26 mouse cellular contexts compared by ENCODE assay signal in genomic region chr7:27281717-27282116, GRCm38 (mm10). TPM values are rescaled to one million over a fixed set of nuclear protein-coding genes. Genes with fewer than 3 reads are reported as not detected.
DNase-seq lines count a peak whose midpoint lies in the region; ATAC-seq and TF ChIP-seq lines count a peak whose summit lies in the region.
"Had no signal": no experiment of that assay in that cellular context is flagged by ENCODE, and none has a peak within 500 bp of the region (broad histone marks: within the 10 kb centered on the region; RNA-seq: fewer than 3 reads in every experiment).

No protein-coding gene starts in this region.

- no peak for TF ChIP-seq CTCF in kidney, postnatal 0 days (IDR thresholded peaks at IDR 0.05; ENCODE audit: low read depth)
- no peak for TF ChIP-seq CTCF in intestine, postnatal 0 days (IDR thresholded peaks at IDR 0.05; ENCODE audit: low read depth)

- WGBS in kidney, embryonic 14.5 days: 58% methylated on average over 13 of the region's 13 CpGs
- WGBS in kidney, postnatal 0 days: 45% methylated on average over 13 of the region's 13 CpGs
- WGBS in intestine, embryonic 14.5 days: 65% methylated on average over 13 of the region's 13 CpGs
- 37% methylated on average over 13 of the region's 13 CpGs for WGBS in intestine, postnatal 0 days

- H3K4me1 ChIP-seq in kidney, embryonic 14.5 days (ENCODE audit: control insufficient read depth, insufficient read depth, low read length): peaks cover 8% of the 10 kb centered on the region
- H3K4me1 ChIP-seq in kidney, postnatal 0 days (replicated peaks; ENCODE audit: insufficient read depth, low read length): peaks cover 9% of the 10 kb centered on the region; the same call in 1 of the 2 replicates
- H3K4me1 ChIP-seq in intestine, embryonic 14.5 days (replicated peaks; ENCODE audit: control insufficient read depth, insufficient read depth, low read length): peaks cover 11% of the 10 kb centered on the region
- peaks cover 3% of the 10 kb centered on the region; the same call in 1 of the 2 replicates for H3K4me1 ChIP-seq in intestine, postnatal 0 days (replicated peaks; ENCODE audit: control insufficient read depth, insufficient read depth, low read length)

- H3K9me3 ChIP-seq in kidney, embryonic 14.5 days (ENCODE audit: control insufficient read depth, low read length): no peaks in the 10 kb centered on the region
- H3K9me3 ChIP-seq in kidney, postnatal 0 days (replicated peaks; ENCODE audit: low read length): no peaks in the 10 kb centered on the region
- H3K9me3 ChIP-seq in intestine, embryonic 14.5 days (ENCODE audit: control insufficient read depth, low read length): no peaks in the 10 kb centered on the region
- no peaks in the 10 kb centered on the region for H3K9me3 ChIP-seq in intestine, postnatal 0 days (ENCODE audit: control insufficient read depth)
- H3K9me3 ChIP-seq: forebrain, embryonic 10.5 days; forebrain, embryonic 13.5 days; heart, embryonic 13.5 days had no signal

- no peak for DNase-seq in kidney, adult 8-10 months
- no peak for DNase-seq in kidney, postnatal 0 days (ENCODE audit: low spot score)
- DNase-seq in kidney, postnatal 25 days: no peak
- no peak for DNase-seq in intestine, embryonic 14.5 days (ENCODE audit: low spot score)
- DNase-seq in embryo, embryonic 10.5 days (ENCODE audit: low spot score): no peak
- DNase-seq: adrenal gland, adult 8-10 months; adrenal gland, postnatal 25 days; B cell, adult 2 months; cerebellum, adult 11-12 months; cerebellum, adult 8-10 months; cerebellum, postnatal 10 days; cerebellum, postnatal 36 days; gastrocnemius, adult 2 months; gastrocnemius, postnatal 14 days; heart, adult 18-20 months; heart, postnatal 14 days; heart, postnatal 4 days had no signal

- peaks cover 40% of the 10 kb centered on the region for H3K36me3 ChIP-seq in kidney, embryonic 14.5 days (ENCODE audit: control insufficient read depth, insufficient read depth, low read length)
- 0 out of 2 replicates have a peak, but pooled peaks cover 17% of the 10 kb centered on the region for H3K36me3 ChIP-seq in kidney, postnatal 0 days (ENCODE audit: insufficient read depth, low read length)
- peaks cover 45% of the 10 kb centered on the region for H3K36me3 ChIP-seq in intestine, embryonic 14.5 days (ENCODE audit: control insufficient read depth, insufficient read depth, low read length)
- H3K36me3 ChIP-seq in intestine, postnatal 0 days (ENCODE audit: control insufficient read depth, insufficient read depth): peaks cover 14% of the 10 kb centered on the region; the same call in 1 of the 2 replicates

- ATAC-seq in kidney, embryonic 14.5 days (ENCODE audit: low FRiP score, low TSS enrichment): peak; percentile 13; the same call in 1 of the 2 replicates
- ATAC-seq in kidney, postnatal 0 days (replicated peaks; ENCODE audit: low FRiP score, low read depth): no peak
- 0 out of 2 replicates have a peak, but pooled peaks have one; percentile 44 for ATAC-seq in intestine, embryonic 14.5 days (replicated peaks; ENCODE audit: low FRiP score, low TSS enrichment, low read depth)
- no peak for ATAC-seq in intestine, postnatal 0 days
- ATAC-seq: forebrain, embryonic 13.5 days; forebrain, embryonic 16.5 days; hindbrain, postnatal 0 days had no signal

- peak overlapping the region; percentile 76; the same call in 1 of the 2 replicates for H3K27ac ChIP-seq in kidney, embryonic 14.5 days (ENCODE audit: low read depth, low read length)
- H3K27ac ChIP-seq in kidney, postnatal 0 days: peak overlapping the region; percentile 70; the same call in 1 of the 2 replicates
- peak overlapping the region; percentile 29; the same call in 1 of the 2 replicates for H3K27ac ChIP-seq in intestine, embryonic 14.5 days (ENCODE audit: low read depth)
- no peak overlapping the region for H3K27ac ChIP-seq in intestine, postnatal 0 days (ENCODE audit: low read depth, low read length)
- H3K27ac ChIP-seq: forebrain, embryonic 10.5 days; forebrain, embryonic 13.5 days; gastrocnemius, adult 2 months; heart, embryonic 13.5 days; hindbrain, embryonic 14.5 days; hindbrain, postnatal 0 days had no signal

- H3K9ac ChIP-seq in kidney, embryonic 14.5 days (ENCODE audit: low read depth, low read length): no peak overlapping the region
- H3K9ac ChIP-seq in kidney, postnatal 0 days (ENCODE audit: low read depth, low read length): peak overlapping the region; percentile 35; the same call in 1 of the 2 replicates
- no peak overlapping the region for H3K9ac ChIP-seq in intestine, embryonic 14.5 days (ENCODE audit: low read length)
- H3K9ac ChIP-seq in intestine, postnatal 0 days (ENCODE audit: low read depth, low read length): no peak overlapping the region
- H3K9ac ChIP-seq: forebrain, embryonic 13.5 days; heart, embryonic 13.5 days; hindbrain, embryonic 14.5 days had no signal

- H3K4me3 ChIP-seq in kidney, embryonic 14.5 days (ENCODE audit: low read length): no peak overlapping the region
- no peak overlapping the region for H3K4me3 ChIP-seq in kidney, postnatal 0 days (replicated peaks; ENCODE audit: low read depth, low read length)
- H3K4me3 ChIP-seq in intestine, embryonic 14.5 days (ENCODE audit: low read depth, low read length): no peak overlapping the region
- no peak overlapping the region for H3K4me3 ChIP-seq in intestine, postnatal 0 days (ENCODE audit: low read depth, low read length)
- H3K4me3 ChIP-seq: forebrain, embryonic 10.5 days; forebrain, embryonic 13.5 days; gastrocnemius, adult 2 months; heart, embryonic 13.5 days had no signal

- no peak overlapping the region for H3K4me2 ChIP-seq in kidney, embryonic 14.5 days (replicated peaks; ENCODE audit: low read depth, low read length)
- no peak overlapping the region for H3K4me2 ChIP-seq in kidney, postnatal 0 days (ENCODE audit: low read length)
- no peak overlapping the region for H3K4me2 ChIP-seq in intestine, embryonic 14.5 days (ENCODE audit: low read length)
- peak overlapping the region; percentile 46 for H3K4me2 ChIP-seq in intestine, postnatal 0 days (replicated peaks; ENCODE audit: low read depth)
- H3K4me2 ChIP-seq: forebrain, embryonic 13.5 days; heart, embryonic 13.5 days; hindbrain, embryonic 14.5 days had no signal

- H3K27me3 ChIP-seq in kidney, embryonic 14.5 days (ENCODE audit: control insufficient read depth, insufficient read depth, low read length): no peaks in the 10 kb centered on the region
- H3K27me3 ChIP-seq in kidney, postnatal 0 days (ENCODE audit: insufficient read depth, low read length): no peaks in the 10 kb centered on the region
- H3K27me3 ChIP-seq in intestine, embryonic 14.5 days (replicated peaks; ENCODE audit: control insufficient read depth, insufficient read depth, low read length): 0 out of 2 replicates have a peak, but pooled peaks cover 4% of the 10 kb centered on the region
- H3K27me3 ChIP-seq in intestine, postnatal 0 days (replicated peaks; ENCODE audit: control insufficient read depth, insufficient read depth, low read length): no peaks in the 10 kb centered on the region
- H3K27me3 ChIP-seq: CH12.LX; forebrain, embryonic 13.5 days had no signal

RNA-seq across cellular contexts. Expression of gene Numbl, which starts 23.5 kb away (rescaled TPM):
- 9.1 and 10.8 TPM in 2 replicates for polyA plus RNA-seq in kidney, embryonic 14.5 days (2014; fragmentation: Nextera tagmentation; extraction: Ambion mirVana)
- 12.6 and 13.0 TPM in 2 replicates for polyA plus RNA-seq in kidney, postnatal 0 days (2015; fragmentation: Nextera tagmentation; extraction: Ambion mirVana)
- polyA plus RNA-seq in intestine, embryonic 14.5 days (2014; fragmentation: Nextera tagmentation; extraction: Ambion mirVana): 9.2 and 11.0 TPM in 2 replicates
- 6.6 and 7.5 TPM in 2 replicates for polyA plus RNA-seq in intestine, postnatal 0 days (2015; fragmentation: Nextera tagmentation; extraction: Ambion mirVana)

RNA-seq across cellular contexts. Expression of gene Coq8b, which starts 48.9 kb away (rescaled TPM):
- 15.9 and 17.1 TPM in 2 replicates for polyA plus RNA-seq in kidney, embryonic 14.5 days (2014; fragmentation: Nextera tagmentation; extraction: Ambion mirVana)
- 20.8 and 22.0 TPM in 2 replicates for polyA plus RNA-seq in kidney, postnatal 0 days (2015; fragmentation: Nextera tagmentation; extraction: Ambion mirVana)
- 16.7 and 18.0 TPM in 2 replicates for polyA plus RNA-seq in intestine, embryonic 14.5 days (2014; fragmentation: Nextera tagmentation; extraction: Ambion mirVana)
- polyA plus RNA-seq in intestine, postnatal 0 days (2015; fragmentation: Nextera tagmentation; extraction: Ambion mirVana): 16.8 and 18.7 TPM in 2 replicates

RNA-seq across cellular contexts. Expression of gene Itpkc, which starts 53.3 kb away (rescaled TPM):
- polyA plus RNA-seq in kidney, embryonic 14.5 days (2014; fragmentation: Nextera tagmentation; extraction: Ambion mirVana): 4.2 and 5.2 TPM in 2 replicates
- polyA plus RNA-seq in kidney, postnatal 0 days (2015; fragmentation: Nextera tagmentation; extraction: Ambion mirVana): 3.4 and 3.6 TPM in 2 replicates
- 8.9 and 9.3 TPM in 2 replicates for polyA plus RNA-seq in intestine, embryonic 14.5 days (2014; fragmentation: Nextera tagmentation; extraction: Ambion mirVana)
- polyA plus RNA-seq in intestine, postnatal 0 days (2015; fragmentation: Nextera tagmentation; extraction: Ambion mirVana): 8.6 and 9.0 TPM in 2 replicates

RNA-seq across cellular contexts. Expression of gene Ltbp4, which starts 55.8 kb away (rescaled TPM):
- polyA plus RNA-seq in kidney, embryonic 14.5 days (2014; fragmentation: Nextera tagmentation; extraction: Ambion mirVana): 23.4 and 26.0 TPM in 2 replicates
- polyA plus RNA-seq in kidney, postnatal 0 days (2015; fragmentation: Nextera tagmentation; extraction: Ambion mirVana): 41.7 and 43.8 TPM in 2 replicates
- polyA plus RNA-seq in intestine, embryonic 14.5 days (2014; fragmentation: Nextera tagmentation; extraction: Ambion mirVana): 97.9 and 110 TPM in 2 replicates
- 40.7 and 43.7 TPM in 2 replicates for polyA plus RNA-seq in intestine, postnatal 0 days (2015; fragmentation: Nextera tagmentation; extraction: Ambion mirVana)

Comparison
In these comparisons a context has a peak if more than half of its experiments do, and no peak if none do; other contexts are left out.
1. ATAC-seq: peak in kidney, embryonic 14.5 days (single experiment) and intestine, embryonic 14.5 days (single experiment); none in kidney, postnatal 0 days (single experiment) and intestine, postnatal 0 days (single experiment).